Mouse (Mus musculus) megakaryocyte-erythroid progenitor cell, adult 5-6 weeks (primary cell): ENCODE results near the gene Sfxn4. TPM values are rescaled to one million over a fixed set of nuclear protein-coding genes. Genes with fewer than 3 reads are reported as not detected.

ENCODE experiments used
- ATAC-seq: replicated peaks from 2 replicates; pipeline ENCODE4 v1.8.0; 2016; ENCODE audit warnings: mild to moderate bottlenecking, inconsistent platforms; ENCODE audit not compliant: severe bottlenecking, poor library complexity, low FRiP score, low TSS enrichment
- total RNA-seq, 2 experiments: library from RNA; stranded (forward) in 1 of 2; stranded (reverse) in 1 of 2; fragments of 200-1000, 215-1000 nt in 1 of 2; fragments of >200 nt in 1 of 2; fragmentation: Nextera tagmentation in 1 of 2; gene quantifications; 2 replicates each; pipeline ENCODE4 v1.2.3; 2014 to 2017

The Sfxn4 gene
- 2.4 and 3.2 TPM in 2 replicates for total RNA-seq (2014; fragmentation: Nextera tagmentation)
- 2.8 and 4.2 TPM in 2 replicates for total RNA-seq (2017)

DNA sequence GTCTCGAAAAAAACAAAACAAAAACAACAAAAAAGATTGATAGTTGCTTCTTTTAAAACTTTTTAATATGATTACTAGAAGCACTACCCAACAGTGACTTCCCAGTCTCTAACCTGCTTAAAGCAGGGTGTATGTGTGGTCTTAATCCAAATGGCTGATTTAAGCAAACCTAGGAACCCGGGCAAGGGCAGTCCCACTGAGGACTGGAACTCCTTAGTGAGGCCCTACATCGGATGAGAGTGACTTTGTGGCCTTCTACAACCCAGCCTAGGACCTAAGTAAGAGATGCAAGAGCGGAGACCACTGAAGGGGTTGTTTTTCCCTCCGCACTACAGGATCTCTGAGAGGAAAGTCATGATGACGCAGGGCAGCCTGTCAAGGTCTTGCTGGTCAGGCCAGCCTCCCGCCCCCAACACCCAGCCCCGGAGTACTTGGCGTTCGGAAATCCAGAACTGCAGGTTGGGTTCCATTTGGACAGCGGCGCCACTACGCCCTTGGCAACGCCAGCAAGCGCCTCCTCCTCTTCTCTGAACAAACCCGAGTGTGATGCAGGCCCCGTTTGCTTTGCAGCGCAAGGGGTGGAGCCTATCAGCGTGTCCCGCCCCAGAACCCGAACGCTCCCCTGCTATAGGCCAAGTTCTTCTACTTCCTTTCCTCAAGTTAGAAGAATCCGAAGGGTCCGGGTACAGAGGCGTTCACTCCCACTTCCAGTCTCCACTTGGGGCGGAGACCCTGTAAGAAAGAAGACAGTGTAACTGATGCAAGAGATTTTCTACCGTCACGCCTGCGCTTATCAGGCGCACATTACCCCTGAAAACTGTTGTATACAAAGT is at the start of gene Sfxn4:
Sfxn4 (minus strand) TSS at position 612 of the 833 bp plus-strand sequence.
- ATAC-seq = peak; percentile 100

DNA sequence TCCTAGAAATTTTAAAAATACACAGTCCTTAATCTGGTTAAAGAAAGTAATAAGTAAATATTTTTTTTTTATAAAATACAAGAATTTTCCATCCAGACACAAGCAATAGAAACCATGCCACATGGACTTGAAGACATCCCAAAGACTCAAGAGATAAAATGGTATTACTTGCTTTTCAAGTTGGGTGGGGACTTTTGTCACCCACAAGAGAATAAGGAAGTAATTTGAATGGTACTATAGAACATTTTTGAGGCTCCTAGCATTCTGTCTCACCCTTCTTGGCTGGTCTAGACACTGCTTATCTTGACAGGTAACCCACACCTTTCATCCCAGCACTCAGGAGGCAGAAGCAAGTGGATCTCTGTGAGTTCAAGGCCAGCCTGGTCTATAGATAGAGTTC is 49.0 kb upstream of the Sfxn4 start:
- no peak for ATAC-seq

DNA sequence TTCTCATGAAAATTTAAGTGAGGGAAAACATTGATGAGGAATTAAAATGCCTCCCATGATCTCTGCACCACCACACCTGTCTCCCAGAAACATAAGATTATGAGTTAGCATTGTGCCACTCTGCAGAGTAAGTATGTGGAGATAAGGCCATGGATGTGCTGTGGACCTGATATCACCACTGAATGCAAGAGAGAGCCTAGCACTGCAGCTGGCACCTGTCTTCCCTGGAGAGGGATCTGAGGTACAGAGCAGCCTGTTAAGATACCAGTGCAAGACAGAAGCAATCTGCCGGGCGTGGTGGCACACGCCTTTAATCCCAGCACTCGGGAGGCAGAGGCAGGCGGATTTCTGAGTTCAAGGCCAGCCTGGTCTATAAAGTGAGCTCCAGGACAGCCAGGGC is 44.2 kb upstream of the Sfxn4 start:
- ATAC-seq = peak; percentile 82

DNA sequence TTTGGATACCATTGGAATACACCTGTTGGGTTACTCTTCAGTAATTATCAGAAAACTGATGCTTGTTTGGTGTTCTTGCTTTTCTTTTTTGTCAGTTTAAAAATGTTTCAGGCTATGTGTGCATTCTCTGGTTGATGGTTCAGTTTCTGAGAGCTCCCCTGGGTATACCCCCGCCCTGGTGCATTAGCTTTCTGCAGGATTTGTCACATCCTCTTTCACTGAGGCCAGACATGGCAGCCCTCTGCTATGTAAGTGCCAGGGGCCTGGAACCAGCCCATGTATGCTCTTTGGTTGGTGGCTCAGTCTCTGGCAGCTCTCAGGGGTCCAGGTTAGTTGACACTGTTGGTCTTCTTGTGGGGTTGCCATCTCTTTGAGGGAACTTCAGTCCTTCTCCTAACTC is 42.7 kb upstream of the Sfxn4 start:
- ATAC-seq = no peak

DNA sequence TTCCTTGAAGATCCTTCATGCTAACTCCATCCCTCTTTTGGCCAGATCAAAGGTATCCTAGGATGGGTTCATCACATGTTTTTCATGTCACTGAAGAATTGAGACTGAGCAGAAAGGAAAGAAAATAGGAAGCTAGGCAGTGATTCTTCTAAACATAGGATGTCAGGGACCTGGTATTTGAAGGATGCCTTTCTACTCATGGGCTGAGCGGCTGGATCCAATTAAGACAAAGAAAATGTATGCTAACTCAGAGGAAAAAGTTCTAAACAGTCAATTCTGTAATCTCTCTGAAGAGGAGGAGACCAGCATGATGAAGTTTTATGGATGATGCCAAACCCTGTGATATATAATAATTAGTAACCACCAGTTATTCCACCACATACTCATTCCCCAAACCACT is 41.9 kb upstream of the Sfxn4 start:
- ATAC-seq = no peak

DNA sequence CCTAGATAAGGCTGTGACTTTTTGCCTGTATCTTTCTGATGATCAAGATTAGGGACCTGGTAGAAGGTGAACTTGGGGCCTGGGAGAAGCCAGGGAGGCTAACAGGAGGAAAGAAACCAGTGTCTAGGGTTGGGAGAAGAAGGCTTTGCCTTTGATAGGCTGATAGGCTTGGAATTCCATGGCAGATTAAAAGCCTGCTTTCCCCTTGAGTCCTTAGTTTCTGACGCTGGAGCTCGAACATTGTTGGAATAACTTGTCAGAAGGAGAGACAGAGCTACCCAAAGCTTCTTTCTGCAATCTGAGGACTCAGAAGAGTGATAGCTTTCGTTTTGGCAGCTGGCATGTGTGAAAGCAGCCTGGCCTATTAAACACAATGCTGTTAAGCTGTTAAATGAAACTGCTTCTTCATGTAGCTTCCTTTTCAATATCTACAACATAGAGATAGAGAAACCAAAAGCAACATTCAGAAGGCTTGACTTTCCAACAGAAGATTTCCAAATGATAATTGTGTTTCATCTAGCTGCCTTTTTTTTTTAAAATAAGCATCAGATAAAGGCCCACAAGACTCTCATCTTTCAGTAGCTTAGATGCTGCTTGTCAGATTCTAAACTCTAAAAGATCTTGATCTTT is 34.1 kb upstream of the Sfxn4 start:
- no peak for ATAC-seq

DNA sequence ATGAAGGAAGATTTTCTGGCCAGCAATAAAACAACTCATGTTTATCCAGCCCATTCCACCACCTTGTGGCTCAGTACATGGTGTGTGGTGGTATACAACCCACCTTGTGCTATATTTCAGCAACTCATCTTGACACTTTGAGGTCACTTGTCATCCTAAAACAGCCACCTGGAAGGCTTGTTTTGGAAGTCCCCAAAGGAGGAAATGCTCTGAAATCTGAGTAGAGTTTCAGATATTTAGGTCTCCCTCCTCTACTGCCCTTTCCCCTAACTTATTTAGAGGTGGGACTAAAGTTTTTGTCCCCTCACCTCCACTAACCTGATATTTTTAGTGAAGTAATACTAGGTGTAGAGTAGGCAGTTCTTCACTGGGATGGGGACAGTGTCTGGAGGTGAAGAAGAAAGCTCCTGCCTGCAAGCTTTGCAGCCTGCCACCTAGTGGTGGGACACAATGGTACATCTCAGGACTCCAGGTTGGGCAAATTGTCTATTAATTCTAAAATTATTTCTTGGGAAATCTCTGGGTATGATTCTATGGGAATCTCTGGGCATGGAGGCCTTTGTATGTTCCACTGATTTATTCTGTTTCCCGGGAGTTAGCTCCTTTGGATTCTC is 30.8 kb upstream of the Sfxn4 start:
- 0 out of 2 replicates have a peak, but pooled peaks have one; percentile 48 for ATAC-seq

DNA sequence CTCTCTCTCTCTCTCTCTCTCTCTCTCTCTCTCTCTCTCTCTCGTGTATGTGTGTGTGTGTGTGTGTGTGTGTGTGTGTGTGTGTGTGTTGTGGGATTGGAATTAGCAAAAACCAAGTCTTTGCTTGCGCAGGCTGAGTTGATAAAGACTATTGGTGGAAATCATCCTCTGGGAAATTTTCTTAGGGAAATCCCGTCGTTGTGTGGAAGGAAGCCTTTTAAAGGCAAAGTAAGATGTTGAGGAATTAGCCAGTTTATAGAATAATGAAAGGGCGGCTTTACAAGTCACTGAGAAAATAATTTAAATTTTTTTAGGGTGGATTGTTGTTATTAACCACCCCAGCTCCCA is 29.8 kb upstream of the Sfxn4 start:
- ATAC-seq = no peak

DNA sequence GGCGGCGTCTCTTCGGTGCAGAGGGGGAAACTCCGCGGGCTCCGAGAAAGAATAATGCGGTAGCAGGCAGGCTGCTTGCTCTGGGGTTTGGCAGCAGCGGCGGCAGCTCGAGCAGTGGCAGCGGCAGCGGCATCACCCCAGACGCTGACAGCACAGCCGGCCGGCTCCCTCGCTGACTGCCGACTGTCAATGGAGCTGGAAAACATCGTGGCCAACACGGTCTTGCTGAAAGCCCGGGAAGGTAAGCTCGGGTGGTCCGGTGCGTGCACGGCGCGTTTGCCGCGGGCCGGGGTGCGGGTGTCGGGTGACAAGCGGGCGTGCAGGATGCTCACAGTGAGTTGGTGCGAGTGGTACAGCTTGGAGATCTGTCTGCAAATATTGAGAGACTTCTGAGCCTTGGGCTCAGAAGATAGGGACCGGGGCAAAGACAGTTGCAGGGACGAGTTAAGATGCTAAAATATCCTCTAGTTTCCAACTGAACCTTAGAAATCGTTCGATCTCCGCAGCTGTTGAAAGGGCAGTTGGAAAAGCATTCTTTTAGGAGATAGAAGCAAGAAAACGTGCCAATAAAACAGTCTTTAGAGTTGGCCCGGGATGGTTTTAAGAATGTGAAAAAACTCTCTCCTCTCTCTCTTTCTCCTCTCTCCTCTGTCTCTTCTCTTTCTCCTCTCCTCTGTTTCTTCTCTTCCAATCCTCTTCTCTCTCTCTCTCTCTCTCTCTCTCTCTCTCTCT is 29.3 kb upstream of the Sfxn4 start:
- peak; percentile 13; the same call in 1 of the 2 replicates for ATAC-seq

DNA sequence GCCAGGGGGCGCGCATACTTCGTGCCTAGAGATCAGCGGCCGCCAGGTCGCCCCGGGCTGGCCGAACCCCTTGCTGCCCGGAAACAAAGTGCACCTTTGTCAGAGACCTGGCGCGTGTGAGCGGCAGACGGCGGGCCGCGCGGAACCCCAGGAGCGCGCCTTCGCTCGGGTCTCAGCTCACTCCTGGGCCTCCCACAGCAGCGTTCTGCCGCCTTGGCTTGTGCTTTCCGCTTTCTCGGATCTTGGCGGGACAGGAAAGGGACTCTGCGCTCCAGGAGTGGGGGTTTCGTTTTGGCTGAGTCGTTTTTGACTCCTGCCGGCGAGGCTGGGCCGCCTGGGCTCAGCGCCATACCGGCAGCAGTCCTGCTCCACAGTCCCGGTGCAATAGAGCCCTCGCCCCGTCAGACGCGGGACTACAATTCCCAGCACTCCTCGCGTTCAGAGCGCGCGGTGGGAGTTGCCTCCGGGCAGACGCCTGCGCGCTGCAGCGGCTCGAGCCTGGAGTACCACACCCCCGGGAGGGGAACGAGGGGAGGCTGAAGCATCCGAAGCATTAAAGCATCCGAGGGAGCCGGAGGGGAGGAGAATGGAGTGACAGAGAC is 28.5 kb upstream of the Sfxn4 start, which contains the start of gene Grk5:
Grk5 (plus strand) TSS at position 36 of the 602 bp plus-strand sequence.
- ATAC-seq = peak; percentile 90

DNA sequence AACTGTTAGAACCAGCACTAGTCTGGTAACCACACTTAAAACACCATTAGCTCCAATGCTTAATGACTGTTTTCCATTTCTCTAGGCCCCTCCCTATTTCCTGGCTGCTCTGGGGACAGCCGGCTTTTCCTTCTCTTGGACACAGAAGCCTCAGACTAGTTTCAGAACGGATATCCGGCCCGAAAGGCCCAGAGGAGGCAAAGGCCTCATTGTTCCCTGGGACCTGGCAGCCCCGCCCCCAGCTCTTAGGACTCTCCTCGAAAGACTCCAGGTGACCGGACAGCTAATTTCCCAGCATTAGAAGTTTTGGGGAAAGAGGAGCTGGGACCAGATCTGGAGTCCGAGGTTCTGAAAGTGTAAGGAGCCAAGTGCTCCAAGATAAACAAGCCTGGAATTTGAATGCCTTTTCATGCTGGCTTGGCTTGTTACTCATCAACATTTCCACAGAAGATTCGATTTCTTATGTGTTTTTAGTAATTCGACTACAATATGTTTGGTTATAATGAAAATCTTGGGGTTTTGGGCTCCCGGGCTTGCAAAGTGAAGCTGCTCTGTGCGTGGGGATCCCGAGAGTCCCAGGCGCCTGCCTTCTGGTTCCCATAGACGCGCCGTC is 27.9 kb upstream of the Sfxn4 start:
- 0 out of 2 replicates have a peak, but pooled peaks have one; percentile 16 for ATAC-seq

DNA sequence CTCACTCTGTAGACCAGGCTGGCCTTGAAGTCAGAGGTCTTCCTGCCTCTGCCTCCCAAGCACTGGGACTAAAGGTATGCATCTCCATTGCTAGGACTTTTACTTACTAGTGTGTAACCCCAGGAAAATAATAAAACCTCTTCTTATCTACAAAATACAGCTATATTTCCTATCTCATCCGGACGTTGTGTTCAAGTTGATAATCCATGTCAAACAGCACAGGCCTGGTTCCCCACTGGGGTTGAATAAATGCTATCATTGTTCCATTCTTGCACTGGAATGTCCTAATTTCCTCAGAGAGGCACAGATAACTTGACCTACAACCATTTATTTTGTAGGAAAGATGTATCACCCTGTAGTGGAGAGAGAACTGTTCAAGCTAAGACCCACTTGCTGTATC is 26.4 kb upstream of the Sfxn4 start:
- peak; percentile 8; the same call in 1 of the 2 replicates for ATAC-seq

DNA sequence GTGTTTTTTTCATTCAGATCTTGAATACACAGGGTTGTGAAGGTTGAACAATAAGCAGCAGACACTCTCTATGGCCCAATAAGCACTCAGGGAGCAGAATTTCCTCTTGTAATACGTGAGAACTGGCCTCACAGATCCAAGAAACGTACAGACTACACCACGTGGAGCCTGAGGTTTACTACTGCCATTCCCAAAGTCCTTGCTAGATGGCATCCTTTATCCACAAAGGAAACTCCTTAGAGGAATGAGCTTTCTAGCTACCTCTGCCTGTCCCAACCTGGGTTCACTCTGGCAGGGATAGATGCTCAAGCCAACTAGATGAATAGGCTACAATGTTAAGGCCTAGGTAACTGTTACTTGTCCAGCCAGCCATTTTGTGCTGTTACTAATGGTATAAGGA is 21.9 kb upstream of the Sfxn4 start:
- ATAC-seq = no peak

DNA sequence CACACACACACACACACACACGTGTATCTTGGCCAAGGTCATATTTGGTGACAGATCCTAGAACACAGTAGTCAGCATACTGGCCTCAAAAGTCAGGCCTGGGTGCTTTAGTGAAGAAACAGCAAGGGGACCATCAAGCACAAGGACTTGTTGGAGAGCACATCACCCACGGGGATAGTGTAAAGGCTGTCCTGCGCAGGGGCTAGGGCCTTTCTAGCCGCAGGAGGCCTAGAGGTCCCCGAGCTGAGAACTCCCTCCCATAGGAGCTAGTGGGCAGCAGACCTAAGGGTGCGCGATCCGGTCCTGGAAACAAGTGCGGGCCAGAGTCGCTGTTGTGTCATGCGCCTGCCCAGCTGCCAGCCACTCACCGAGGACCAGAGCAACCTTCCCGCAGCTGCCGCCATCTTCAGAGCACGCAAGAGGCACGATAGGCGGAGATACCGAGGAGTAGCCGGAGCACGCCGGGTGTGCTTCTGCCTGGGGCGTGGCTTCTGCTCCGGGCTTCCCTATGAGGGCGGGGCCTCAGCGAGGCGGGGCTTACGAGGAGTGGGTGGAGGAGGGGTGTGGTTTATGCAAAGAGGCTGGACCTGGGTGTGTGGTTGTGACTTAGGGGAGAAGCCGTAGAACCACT is 12.9 kb upstream of the Sfxn4 start, which contains the start of gene Prdx3:
Prdx3 (minus strand) TSS at position 493 of the 631 bp plus-strand sequence.
- peak; percentile 97 for ATAC-seq

DNA sequence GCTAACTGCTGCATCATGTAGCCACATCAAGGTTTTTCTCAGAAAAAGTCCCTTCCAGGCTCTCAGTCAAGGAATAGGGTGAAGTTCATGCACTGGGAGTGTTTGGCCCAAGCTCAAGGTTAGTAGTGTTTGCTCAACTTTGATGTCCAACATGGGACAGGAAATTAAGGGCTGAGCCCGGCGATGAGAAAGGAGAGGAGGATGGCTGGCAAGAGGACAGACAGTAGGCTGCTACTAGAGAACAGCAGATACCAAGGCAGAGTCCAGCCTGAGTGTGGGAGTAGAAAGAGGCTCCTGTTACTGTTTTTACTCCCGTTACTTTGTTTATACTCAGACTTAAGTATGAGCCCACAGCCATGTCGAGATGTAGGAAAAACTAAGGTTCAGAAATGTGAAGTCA is 12.2 kb upstream of the Sfxn4 start:
- ATAC-seq = no peak

DNA sequence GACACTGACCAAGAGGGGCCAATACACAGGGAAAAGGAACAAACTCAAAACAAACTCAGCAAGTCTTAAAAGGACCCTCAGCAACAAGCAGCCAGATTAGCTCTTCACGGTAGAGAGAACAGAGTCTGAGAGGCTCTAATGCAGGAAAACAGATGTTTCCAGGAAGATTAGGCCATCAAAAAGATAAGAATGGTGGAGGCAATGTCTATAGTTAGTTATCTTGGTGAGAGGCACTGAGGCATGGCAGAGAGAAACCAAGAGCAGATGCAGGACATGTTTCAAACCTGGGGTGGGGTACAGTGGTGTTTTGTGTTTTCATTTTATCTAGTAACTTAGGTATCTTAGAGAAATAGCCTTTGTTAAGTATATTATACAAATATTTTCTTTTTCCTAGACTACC is 11.0 kb upstream of the Sfxn4 start:
- peak; percentile 65 for ATAC-seq

DNA sequence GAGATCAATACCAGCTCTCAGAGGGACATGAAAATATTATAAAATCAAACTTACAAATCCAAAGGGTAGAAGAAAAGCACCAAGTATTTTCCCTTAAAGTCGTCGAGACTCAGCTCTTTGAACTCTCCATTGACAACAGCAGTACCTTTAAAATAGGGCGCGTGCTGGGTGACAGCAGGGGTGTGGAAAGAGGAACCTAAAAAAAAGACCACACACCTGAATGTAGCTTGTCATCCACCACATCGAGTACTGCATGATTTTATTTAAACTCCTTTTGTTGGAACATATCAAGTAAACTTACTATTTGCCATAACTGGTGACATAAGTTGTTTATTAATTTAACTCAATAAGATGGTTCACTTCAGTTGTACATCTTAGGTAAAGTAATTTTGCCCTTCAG is 10.1 kb upstream of the Sfxn4 start:
- ATAC-seq = no peak

DNA sequence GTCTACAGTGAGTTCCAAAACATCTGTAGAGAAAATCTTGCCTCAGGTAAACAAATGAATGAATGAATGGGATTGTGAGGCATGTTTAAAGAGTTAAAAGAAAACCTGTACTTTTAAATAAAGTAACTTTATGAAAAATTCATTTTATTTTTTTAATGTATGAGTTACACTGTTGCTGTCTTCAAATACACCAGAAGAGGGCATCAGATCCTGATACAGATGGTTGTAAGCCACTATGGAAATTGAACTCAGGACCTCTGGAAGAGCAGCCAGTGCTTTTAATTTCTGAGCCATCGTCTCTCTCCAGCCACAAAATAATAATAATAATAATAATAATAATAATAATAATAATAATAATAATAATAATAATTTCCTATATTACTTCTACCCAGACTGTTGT is 9.2 kb upstream of the Sfxn4 start:
- ATAC-seq = no peak
